Mouse (Mus musculus) liver, embryonic 14.5 days (tissue): Measurements from ENCODE around the gene Gle1. TPM values are rescaled to one million over a fixed set of nuclear protein-coding genes. Genes with fewer than 3 reads are reported as not detected.
A peak's percentile ranks its signal among the peaks of the same experiment; 100 is the strongest.

Experiments used
- ATAC-seq: fragments of 200-750 bp; cut with Nextera tagmentation; 2 replicates; pipeline ENCODE4 v1.8.0; 2017; ENCODE audit warnings: moderate number of reproducible peaks, mild to moderate bottlenecking, moderate library complexity; ENCODE audit not compliant: insufficient read depth
- DNase-seq, 3 experiments: peaks; one replicate each; pipeline ENCODE4 v3.0.0-alpha.2; 2012 to 2013; ENCODE audit warnings: low read depth in 3 of 3, low spot score in 3 of 3
- H3K27ac ChIP-seq: fragments of 300-500 bp; sonication (generic); 2 replicates; pipeline ENCODE4 v1.5.1; 2014; ENCODE audit warnings: moderate library complexity, mild to moderate bottlenecking, control low read depth, inconsistent platforms
- H3K27me3 ChIP-seq: fragments of 300-500 bp; sonication (generic); 2 replicates; pipeline ENCODE4 v1.6.1; 2014; ENCODE audit warnings: mild to moderate bottlenecking, low read length, moderate library complexity; ENCODE audit not compliant: control insufficient read depth, insufficient read depth
- H3K36me3 ChIP-seq: fragments of 300-500 bp; sonication (generic); replicated peaks from 2 replicates; pipeline ENCODE4 v1.6.1; 2014; ENCODE audit warnings: low read depth; ENCODE audit not compliant: control insufficient read depth, insufficient read depth
- H3K4me1 ChIP-seq, 2 experiments: fragments of 200-500 bp in 1 of 2; fragments of 300-500 bp in 1 of 2; sonication (generic) in 1 of 2; replicated peaks; 2 replicates each; pipeline ENCODE4 v1.6.1; 2012 to 2014; ENCODE audit warnings: antibody characterized with exemption in 1 of 2, inconsistent platforms in 1 of 2, low read length in 1 of 2; ENCODE audit not compliant: control insufficient read depth in 2 of 2, insufficient read depth in 2 of 2
- H3K4me2 ChIP-seq: fragments of 300-500 bp; sonication (generic); 2 replicates; pipeline ENCODE4 v1.6.1; 2014; ENCODE audit warnings: low read depth, mild to moderate bottlenecking, control low read depth, moderate library complexity
- H3K4me3 ChIP-seq, 2 experiments: fragments of 200-500 bp in 1 of 2; fragments of 300-500 bp in 1 of 2; sonication (generic) in 1 of 2; 2 replicates each; pipeline ENCODE4 v1.5.1; 2012 to 2014; ENCODE audit warnings: low read depth in 2 of 2, low read length in 2 of 2, mild to moderate bottlenecking in 2 of 2, control low read depth in 1 of 2, inconsistent platforms in 1 of 2, moderate library complexity in 1 of 2; ENCODE audit not compliant: insufficient read depth in 1 of 2
- H3K9ac ChIP-seq: fragments of 300-500 bp; sonication (generic); replicated peaks from 2 replicates; pipeline ENCODE4 v1.6.1; 2014; ENCODE audit warnings: mild to moderate bottlenecking, control low read depth, moderate library complexity
- H3K9me3 ChIP-seq: fragments of 300-500 bp; sonication (generic); 2 replicates; pipeline ENCODE4 v1.6.1; 2016; ENCODE audit warnings: low read length, mixed read lengths; ENCODE audit not compliant: control insufficient read depth
- CTCF ChIP-seq: IDR thresholded peaks from 2 replicates; pipeline ENCODE4 v1.5.1; 2016; ENCODE audit warnings: antibody characterized with exemption, low read depth, control low read depth
- EP300 ChIP-seq: IDR thresholded peaks from 2 replicates; pipeline ENCODE4 v1.6.1; 2016; ENCODE audit warnings: antibody characterized with exemption, low read depth
- WGBS: fragments of 180-500 bp; shearing (Covaris S2); extraction: QIAGEN DNeasy Blood & Tissue Kit; methylation state at CpG from one replicate; pipeline ENCODE4 v1.1.7; 2014; ENCODE audit not compliant: insufficient replicate concordance; 5-methylcytosine and 5-hydroxymethylcytosine counted together
- polyA plus RNA-seq, 2 experiments: library from polyadenylated mRNA; depleted of rRNA in 1 of 2; stranded (reverse) in 1 of 2; unstranded in 1 of 2; fragments of >200 nt; fragmentation: Nextera tagmentation in 1 of 2; extraction: Ambion mirVana in 1 of 2; gene quantifications; 2 replicates each; pipeline versions ENCODE4 v1.2.1 to v1.2.3; 2012 to 2014

Gene Gle1
- polyA plus RNA-seq, 2 experiments, result 13.5 to 17.6 TPM

DNA sequence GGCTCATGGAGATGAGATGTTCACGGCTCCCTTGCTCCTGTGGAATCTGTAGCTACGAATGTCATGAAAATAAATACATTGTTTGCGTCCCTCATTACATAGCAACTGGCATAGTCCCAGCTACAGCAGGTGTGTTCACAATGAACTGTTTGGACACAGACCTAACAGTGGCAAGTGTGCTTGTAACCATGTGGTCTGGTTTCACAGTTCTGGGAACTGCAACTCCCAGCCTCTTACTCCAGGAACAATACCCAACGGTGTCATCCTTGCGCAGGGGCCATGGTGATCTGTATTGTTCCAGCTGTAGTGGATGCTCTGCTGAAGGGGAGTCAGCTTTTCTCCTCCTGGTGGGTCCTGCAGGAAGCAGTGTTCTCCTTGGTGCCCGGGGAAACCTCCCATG is 4.0 kb upstream of the Gle1 start:
- H3K4me2 ChIP-seq, result no peak overlapping the region
- 88% methylated on average over 6 of the region's 6 CpGs for WGBS
- no peaks in the 10 kb centered on the region for H3K27me3 ChIP-seq
- no peak overlapping the region for H3K4me3 ChIP-seq
- no peak overlapping the region for H3K9ac ChIP-seq
- H3K4me1 ChIP-seq, result peaks cover 0 to 6% of the 10 kb centered on the region in 2 experiments; a peak in 2 of 4 replicates
- H3K9me3 ChIP-seq, result no peaks in the 10 kb centered on the region
- DNase-seq (no peak), ATAC-seq (no peak)
- H3K36me3 ChIP-seq, result peaks cover 34% of the 10 kb centered on the region
- no peak for TF ChIP-seq CTCF
- no peak overlapping the region for H3K27ac ChIP-seq

DNA sequence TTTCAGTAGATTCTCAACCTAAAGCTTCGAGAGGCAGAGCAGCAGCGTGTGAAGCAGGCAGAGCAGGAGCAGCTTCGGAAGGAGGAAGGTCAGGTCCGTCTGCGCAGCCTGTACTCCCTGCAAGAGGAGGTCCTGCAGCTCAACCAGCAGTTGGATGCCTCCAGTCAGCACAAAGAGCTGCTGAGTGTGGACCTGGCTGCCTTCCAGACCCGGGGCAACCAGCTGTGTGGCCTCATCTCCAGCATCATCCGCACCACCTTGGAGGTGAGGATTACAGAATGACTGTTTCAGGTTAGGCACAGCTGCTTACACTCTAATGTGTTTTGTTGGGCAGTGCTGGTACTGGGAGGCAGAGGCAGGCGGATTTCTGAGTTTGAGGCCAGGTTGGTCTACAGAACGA is 4.8 kb downstream of the Gle1 start:
- TF ChIP-seq EP300 (no peak), CTCF (no peak)
- Histone ChIP-seq H3K9me3 (no peaks in the 10 kb centered on the region), H3K27me3 (no peaks in the 10 kb centered on the region), H3K4me3 (no peak overlapping the region), H3K36me3 (peaks cover 10% of the 10 kb centered on the region), H3K27ac (no peak overlapping the region), H3K4me1 (peaks cover 0 to 7% of the 10 kb centered on the region in 2 experiments; a peak in 2 of 4 replicates), H3K4me2 (no peak overlapping the region), H3K9ac (no peak overlapping the region)
- WGBS, result 79% methylated on average over 9 of the region's 9 CpGs
- ATAC-seq (no peak), DNase-seq (no peak)

DNA sequence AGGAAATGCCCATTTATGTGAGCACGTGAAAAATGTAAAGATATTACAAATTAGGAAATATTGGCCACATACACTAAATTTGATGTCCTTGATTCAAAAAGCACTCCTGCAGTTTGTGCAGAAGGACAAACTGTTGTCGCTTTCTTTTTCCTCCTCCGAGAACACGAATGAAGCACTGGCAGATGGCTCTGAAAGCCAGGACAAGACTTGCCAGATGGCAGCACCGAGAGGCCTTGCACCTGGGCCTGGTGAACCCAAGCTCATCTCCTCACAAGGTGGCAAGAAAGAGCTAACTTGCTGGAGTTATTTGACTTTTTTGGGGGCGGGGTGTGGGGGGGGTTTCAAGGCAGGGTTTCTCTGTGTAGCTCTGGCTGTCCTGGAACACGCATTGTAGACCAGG is 5.6 kb downstream of the Gle1 start:
- Histone ChIP-seq H3K4me2 (no peak overlapping the region), H3K9ac (no peak overlapping the region), H3K4me1 (peaks cover 0 to 8% of the 10 kb centered on the region in 2 experiments; a peak in 2 of 4 replicates), H3K27ac (no peak overlapping the region), H3K9me3 (no peaks in the 10 kb centered on the region), H3K27me3 (no peaks in the 10 kb centered on the region), H3K4me3 (no peak overlapping the region), H3K36me3 (peaks cover 10% of the 10 kb centered on the region)
- no peak for TF ChIP-seq EP300
- ATAC-seq (no peak), DNase-seq (no peak)
- WGBS, result 87% methylated on average over 7 of the region's 7 CpGs

DNA sequence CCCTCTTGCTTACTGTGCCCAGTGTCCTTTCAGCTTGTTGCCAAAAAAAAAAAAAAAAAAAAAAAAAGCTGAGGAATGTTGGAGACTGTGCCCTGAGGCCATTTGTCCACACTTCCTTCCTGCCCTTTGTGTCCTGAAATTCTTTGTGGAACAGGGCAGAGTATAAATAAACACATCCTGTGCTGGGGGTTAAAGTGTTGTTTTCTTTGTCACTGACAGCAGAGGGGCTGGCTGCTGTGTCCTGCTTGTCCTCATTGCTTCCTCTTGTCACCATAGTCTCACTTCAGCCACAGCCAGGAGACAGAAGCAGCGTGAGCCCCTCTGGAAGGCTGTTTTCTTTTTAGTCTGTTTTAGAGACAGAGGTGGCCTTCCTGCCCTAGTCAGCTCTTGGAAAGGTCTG is 9.5 kb downstream of the Gle1 start:
- ATAC-seq (peak; percentile 43; the same call in 1 of the 2 replicates), DNase-seq (peak in 2 of 3 experiments; percentile 11 to 14)
- H3K9me3 ChIP-seq, result no peaks in the 10 kb centered on the region
- WGBS, result 59% methylated on average over 1 of the region's 1 CpGs
- H3K4me2 ChIP-seq, result no peak overlapping the region
- no peak overlapping the region for H3K4me3 ChIP-seq
- no peak for TF ChIP-seq CTCF
- TF ChIP-seq EP300, result no peak
- H3K36me3 ChIP-seq, result peaks cover 27% of the 10 kb centered on the region
- H3K9ac ChIP-seq, result no peak overlapping the region
- H3K4me1 ChIP-seq, result peaks cover 0 to 3% of the 10 kb centered on the region in 2 experiments; a peak in 2 of 4 replicates
- H3K27me3 ChIP-seq, result no peaks in the 10 kb centered on the region
- peak overlapping the region; percentile 9 for H3K27ac ChIP-seq

DNA sequence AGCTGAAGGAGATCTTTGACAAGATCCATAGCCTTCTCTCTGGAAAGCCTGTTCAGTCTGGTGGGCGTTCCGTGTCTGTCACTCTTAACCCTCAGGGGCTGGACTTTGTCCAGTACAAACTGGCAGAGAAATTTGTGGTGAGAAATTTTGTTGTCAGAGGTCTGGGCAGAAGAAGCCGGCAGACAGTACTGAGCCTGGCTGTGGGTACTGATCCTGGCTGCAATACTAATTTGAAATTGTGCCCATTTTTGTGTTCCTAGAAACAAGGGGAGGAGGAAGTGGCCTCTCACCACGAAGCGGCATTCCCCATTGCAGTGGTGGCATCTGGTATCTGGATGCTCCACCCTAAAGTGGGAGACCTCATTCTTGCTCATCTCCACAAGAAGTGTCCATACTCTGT is 13.7 kb downstream of the Gle1 start:
- peaks cover 0 to 3% of the 10 kb centered on the region in 2 experiments; a peak in 2 of 4 replicates for H3K4me1 ChIP-seq
- no peaks in the 10 kb centered on the region for H3K9me3 ChIP-seq
- DNase-seq, result no peak
- H3K4me3 ChIP-seq, result no peak overlapping the region
- peaks cover 40% of the 10 kb centered on the region for H3K36me3 ChIP-seq
- no peak for ATAC-seq
- TF ChIP-seq EP300 (no peak), CTCF (no peak)
- H3K27me3 ChIP-seq, result no peaks in the 10 kb centered on the region
- H3K9ac ChIP-seq, result no peak overlapping the region
- 86% methylated on average over 5 of the region's 5 CpGs for WGBS
- H3K27ac ChIP-seq, result no peak overlapping the region
- no peak overlapping the region for H3K4me2 ChIP-seq
